Mouse (Mus musculus): Measurements from ENCODE around the gene Kat8. TPM values are rescaled to one million over a fixed set of nuclear protein-coding genes. Genes with fewer than 3 reads are reported as not detected.
A peak's percentile ranks its signal among the peaks of the same experiment; 100 is the strongest.

The Kat8 gene
- polyA plus RNA-seq (2015; fragmentation: Nextera tagmentation; extraction: Ambion mirVana) = 46.9 and 48.3 TPM in 2 replicates

GRCm38 (mm10) chr7:127912190-127912871, at the start of gene Kat8:
Gene Kat8 (plus strand): TSS chr7:127912516.
- ATAC-seq = peak; percentile 97
- H3K9me3 ChIP-seq (replicated peaks; ENCODE audit: control insufficient read depth, low read length, poor library complexity, severe bottlenecking) = no peaks in the 10 kb centered on the region
- 1% methylated on average over 40 of the region's 40 CpGs for WGBS
- H3K4me3 ChIP-seq (ENCODE audit: low read depth, low read length) = peak within 1 kb of the TSS; percentile 97
- peak within 1 kb of the TSS; percentile 84 for H3K9ac ChIP-seq (ENCODE audit: low read depth, low read length)
- H3K36me3 ChIP-seq (ENCODE audit: control insufficient read depth, insufficient read depth, low read length) = peaks cover 16% of the 10 kb centered on the region
- H3K4me2 ChIP-seq (ENCODE audit: low read length) = peak within 1 kb of the TSS; percentile 74
- peak within 1 kb of the TSS; percentile 83 for H3K27ac ChIP-seq (ENCODE audit: low read length)
- H3K4me1 ChIP-seq (ENCODE audit: control insufficient read depth, insufficient read depth, low read length) = peaks cover 10% of the 10 kb centered on the region
- no peaks in the 10 kb centered on the region for H3K27me3 ChIP-seq (ENCODE audit: control insufficient read depth, insufficient read depth, low read depth, low read length)

- Histone ChIP-seq H3K4me1 (ENCODE audit: control insufficient read depth, insufficient read depth, low read length) (no peaks in the 10 kb centered on the region; the same call in 1 of the 2 replicates), H3K9me3 (replicated peaks; ENCODE audit: control insufficient read depth, low read length, poor library complexity, severe bottlenecking) (no peaks in the 10 kb centered on the region), H3K36me3 (ENCODE audit: control insufficient read depth, insufficient read depth, low read length) (peaks cover 35% of the 10 kb centered on the region), H3K27ac (ENCODE audit: low read length) (no peak overlapping the region), H3K9ac (ENCODE audit: low read depth, low read length) (no peak overlapping the region), H3K4me2 (ENCODE audit: low read length) (no peak overlapping the region), H3K27me3 (ENCODE audit: control insufficient read depth, insufficient read depth, low read depth, low read length) (no peaks in the 10 kb centered on the region), H3K4me3 (ENCODE audit: low read depth, low read length) (no peak overlapping the region)
- WGBS = 92% methylated on average over 12 of the region's 12 CpGs
- ATAC-seq = peak; percentile 55; the same call in 1 of the 2 replicates
Observed at GRCm38 (mm10) chr7:127866434-127866833, 45.9 kb upstream of the Kat8 start.

- no peak overlapping the region for H3K9ac ChIP-seq (ENCODE audit: low read depth, low read length)
- no peak overlapping the region for H3K4me2 ChIP-seq (ENCODE audit: low read length)
- H3K9me3 ChIP-seq (replicated peaks; ENCODE audit: control insufficient read depth, low read length, poor library complexity, severe bottlenecking) = no peaks in the 10 kb centered on the region
- peaks cover 35% of the 10 kb centered on the region for H3K36me3 ChIP-seq (ENCODE audit: control insufficient read depth, insufficient read depth, low read length)
- H3K4me1 ChIP-seq (ENCODE audit: control insufficient read depth, insufficient read depth, low read length) = no peaks in the 10 kb centered on the region; the same call in 1 of the 2 replicates
- WGBS = 96% methylated on average over 18 of the region's 18 CpGs
- no peak for ATAC-seq
- no peak overlapping the region for H3K4me3 ChIP-seq (ENCODE audit: low read depth, low read length)
- H3K27me3 ChIP-seq (ENCODE audit: control insufficient read depth, insufficient read depth, low read depth, low read length) = no peaks in the 10 kb centered on the region
- H3K27ac ChIP-seq (ENCODE audit: low read length) = no peak overlapping the region
Observed at GRCm38 (mm10) chr7:127867641-127868040, 44.7 kb upstream of the Kat8 start.

- Histone ChIP-seq H3K9ac (ENCODE audit: low read depth, low read length) (no peak overlapping the region), H3K36me3 (ENCODE audit: control insufficient read depth, insufficient read depth, low read length) (peaks cover 34% of the 10 kb centered on the region), H3K4me2 (ENCODE audit: low read length) (no peak overlapping the region), H3K27me3 (ENCODE audit: control insufficient read depth, insufficient read depth, low read depth, low read length) (no peaks in the 10 kb centered on the region), H3K9me3 (replicated peaks; ENCODE audit: control insufficient read depth, low read length, poor library complexity, severe bottlenecking) (no peaks in the 10 kb centered on the region), H3K4me3 (ENCODE audit: low read depth, low read length) (no peak overlapping the region), H3K27ac (ENCODE audit: low read length) (no peak overlapping the region), H3K4me1 (ENCODE audit: control insufficient read depth, insufficient read depth, low read length) (peaks cover 13% of the 10 kb centered on the region)
- 49% methylated on average over 3 of the region's 3 CpGs for WGBS
- ATAC-seq = peak; percentile 32; the same call in 1 of the 2 replicates
Observed at GRCm38 (mm10) chr7:127869149-127869810, 43.0 kb upstream of the Kat8 start.

GRCm38 (mm10) chr7:127870136-127870821, 42.0 kb upstream of the Kat8 start:
- peaks cover 17% of the 10 kb centered on the region for H3K4me1 ChIP-seq (ENCODE audit: control insufficient read depth, insufficient read depth, low read length)
- ATAC-seq = no peak
- H3K9me3 ChIP-seq (replicated peaks; ENCODE audit: control insufficient read depth, low read length, poor library complexity, severe bottlenecking) = no peaks in the 10 kb centered on the region
- H3K27me3 ChIP-seq (ENCODE audit: control insufficient read depth, insufficient read depth, low read depth, low read length) = no peaks in the 10 kb centered on the region
- H3K9ac ChIP-seq (ENCODE audit: low read depth, low read length) = no peak overlapping the region
- no peak overlapping the region for H3K4me2 ChIP-seq (ENCODE audit: low read length)
- 83% methylated on average over 5 of the region's 5 CpGs for WGBS
- H3K4me3 ChIP-seq (ENCODE audit: low read depth, low read length) = no peak overlapping the region
- H3K36me3 ChIP-seq (ENCODE audit: control insufficient read depth, insufficient read depth, low read length) = peaks cover 30% of the 10 kb centered on the region
- H3K27ac ChIP-seq (ENCODE audit: low read length) = no peak overlapping the region

- peaks cover 17% of the 10 kb centered on the region for H3K36me3 ChIP-seq (ENCODE audit: control insufficient read depth, insufficient read depth, low read length)
Observed at GRCm38 (mm10) chr7:127874812-127875626, 37.3 kb upstream of the Kat8 start.

GRCm38 (mm10) chr7:127875627-127876001, 36.7 kb upstream of the Kat8 start:
- H3K4me3 ChIP-seq (ENCODE audit: low read depth, low read length) = peak overlapping the region; percentile 74
- peak; percentile 96 for ATAC-seq
- peaks cover 17% of the 10 kb centered on the region for H3K36me3 ChIP-seq (ENCODE audit: control insufficient read depth, insufficient read depth, low read length)

More at GRCm38 (mm10) chr7:127874812-127875626, 37.3 kb upstream of the Kat8 start:
- peak overlapping the region; percentile 100 for H3K27ac ChIP-seq (ENCODE audit: low read length)
- no peaks in the 10 kb centered on the region for H3K27me3 ChIP-seq (ENCODE audit: control insufficient read depth, insufficient read depth, low read depth, low read length)
- H3K4me3 ChIP-seq (ENCODE audit: low read depth, low read length) = peak overlapping the region; percentile 74
- no peaks in the 10 kb centered on the region for H3K9me3 ChIP-seq (replicated peaks; ENCODE audit: control insufficient read depth, low read length, poor library complexity, severe bottlenecking)
- 4% methylated on average over 20 of the region's 20 CpGs for WGBS
- peak overlapping the region; percentile 61 for H3K4me2 ChIP-seq (ENCODE audit: low read length)
- peaks cover 25% of the 10 kb centered on the region for H3K4me1 ChIP-seq (ENCODE audit: control insufficient read depth, insufficient read depth, low read length)
- H3K9ac ChIP-seq (ENCODE audit: low read depth, low read length) = peak overlapping the region; percentile 97
- ATAC-seq = peak; percentile 29

GRCm38 (mm10) chr7:127876041-127876466, 36.3 kb upstream of the Kat8 start, which contains the start of gene Zfp646:
Gene Zfp646 (plus strand): TSS chr7:127876221.
- Histone ChIP-seq H3K36me3 (ENCODE audit: control insufficient read depth, insufficient read depth, low read length) (peaks cover 20% of the 10 kb centered on the region), H3K4me2 (ENCODE audit: low read length) (peak within 1 kb of the TSS; percentile 67), H3K27me3 (ENCODE audit: control insufficient read depth, insufficient read depth, low read depth, low read length) (no peaks in the 10 kb centered on the region), H3K9ac (ENCODE audit: low read depth, low read length) (peak within 1 kb of the TSS; percentile 97), H3K9me3 (replicated peaks; ENCODE audit: control insufficient read depth, low read length, poor library complexity, severe bottlenecking) (no peaks in the 10 kb centered on the region), H3K4me1 (ENCODE audit: control insufficient read depth, insufficient read depth, low read length) (peaks cover 25% of the 10 kb centered on the region), H3K4me3 (ENCODE audit: low read depth, low read length) (peak within 1 kb of the TSS; percentile 74), H3K27ac (ENCODE audit: low read length) (peak within 1 kb of the TSS; percentile 100)
- under 1% methylated on average over 41 of the region's 41 CpGs for WGBS
- ATAC-seq = peak; percentile 93

More at GRCm38 (mm10) chr7:127875627-127876001, 36.7 kb upstream of the Kat8 start:
- Histone ChIP-seq H3K9me3 (replicated peaks; ENCODE audit: control insufficient read depth, low read length, poor library complexity, severe bottlenecking) (no peaks in the 10 kb centered on the region), H3K9ac (ENCODE audit: low read depth, low read length) (peak overlapping the region; percentile 97), H3K27ac (ENCODE audit: low read length) (peak overlapping the region; percentile 100), H3K4me2 (ENCODE audit: low read length) (peak overlapping the region; percentile 67), H3K27me3 (ENCODE audit: control insufficient read depth, insufficient read depth, low read depth, low read length) (no peaks in the 10 kb centered on the region), H3K4me1 (ENCODE audit: control insufficient read depth, insufficient read depth, low read length) (peaks cover 25% of the 10 kb centered on the region)
- WGBS = under 1% methylated on average over 31 of the region's 43 CpGs
